Mouse (Mus musculus) adrenal gland, adult (tissue): ENCODE results near the gene Coq2.

Experiments
- DNase-seq, 2 experiments: peaks; one replicate each; pipeline ENCODE4 v3.0.0; 2022 to 2023; ENCODE audit warnings: low spot score in 1 of 2; ENCODE audit not compliant: inconsistent age in 2 of 2

Gene Coq2

DNA sequence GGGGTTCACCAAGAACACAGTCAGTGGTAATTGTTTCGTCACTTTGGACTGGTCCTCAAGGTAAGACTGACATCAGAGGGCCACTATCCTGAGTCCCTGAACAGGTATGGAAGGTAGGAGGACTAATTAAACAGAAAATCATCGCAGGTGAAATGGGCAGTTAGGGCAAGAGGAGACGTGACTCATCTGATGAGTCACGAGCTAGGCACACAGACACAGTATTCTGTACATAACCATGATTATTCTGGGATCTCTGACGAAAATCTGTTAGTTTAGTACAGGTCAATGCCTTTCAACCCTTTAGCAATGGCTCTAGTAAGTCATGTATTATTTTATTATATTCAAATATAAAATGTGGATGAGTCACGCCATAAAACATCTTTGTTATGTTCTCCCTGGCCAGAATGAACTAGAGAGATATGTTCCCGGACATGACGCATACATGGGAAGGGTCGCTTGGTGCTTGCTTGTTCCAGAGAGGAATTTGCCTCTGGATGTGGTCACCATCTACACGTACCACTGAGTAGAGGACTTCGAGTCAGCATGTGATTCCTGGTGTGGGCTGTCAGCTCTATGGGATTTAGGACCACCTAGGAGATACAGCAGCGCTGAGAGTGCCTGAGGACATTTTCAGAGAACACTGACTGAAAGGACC lies 52.3 kb downstream of the Coq2 start:
- no peak for DNase-seq

GRCm38 (mm10) chr5:100621876-100622508 lies 52.9 kb downstream of the Coq2 start:
- DNase-seq = no peak

GRCm38 (mm10) chr5:100620952-100621351 lies 54.0 kb downstream of the Coq2 start:
- DNase-seq = no peak

- DNase-seq = no peak
Observed at GRCm38 (mm10) chr5:100619586-100620275, 55.2 kb downstream of the Coq2 start.

DNA sequence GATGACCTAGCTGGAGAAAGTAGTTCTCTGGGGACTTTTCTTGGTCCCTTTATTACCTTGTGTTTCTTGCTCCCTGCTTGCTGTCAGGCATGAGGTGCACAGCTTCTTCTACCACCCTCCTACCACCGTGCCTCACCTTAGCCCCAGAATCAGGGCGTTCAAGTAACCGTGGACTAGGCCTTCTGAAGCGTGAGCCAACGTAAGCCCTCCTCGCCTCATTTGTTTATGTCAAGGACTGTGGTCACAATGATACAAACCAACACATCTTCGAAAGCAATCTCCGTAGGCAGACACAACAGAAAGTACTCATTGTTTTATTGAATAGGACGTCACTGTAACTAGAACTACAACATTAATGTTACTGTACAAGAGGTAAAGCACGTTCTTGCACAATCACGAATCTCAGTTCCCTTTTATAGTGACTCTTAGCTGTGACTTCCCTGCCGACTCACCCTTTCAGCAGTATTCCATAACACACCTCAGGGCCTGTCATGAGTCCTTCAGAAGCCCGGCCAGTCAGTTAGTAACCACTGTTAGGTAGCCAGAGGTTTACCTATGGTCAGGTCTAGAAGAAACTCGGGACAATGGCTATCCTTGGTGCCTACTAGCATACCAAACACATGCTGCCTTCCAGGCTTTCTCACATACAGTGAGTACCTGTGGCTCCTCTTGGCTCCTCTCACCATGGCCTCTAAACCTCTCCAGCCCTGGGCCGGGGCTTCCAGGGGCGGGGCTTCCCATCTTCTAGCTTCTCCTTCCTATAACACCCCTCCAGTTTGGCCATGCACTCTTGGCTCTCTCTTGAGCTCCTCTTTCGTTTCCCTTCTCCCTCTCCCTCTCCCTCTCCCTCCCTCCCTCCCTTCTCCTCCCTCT lies 60.8 kb downstream of the Coq2 start:
- DNase-seq = no peak

GRCm38 (mm10) chr5:100607868-100608267 lies 67.1 kb downstream of the Coq2 start:
- no peak for DNase-seq

- no peak for DNase-seq
Observed at GRCm38 (mm10) chr5:100607090-100607762, 67.7 kb downstream of the Coq2 start.

DNA sequence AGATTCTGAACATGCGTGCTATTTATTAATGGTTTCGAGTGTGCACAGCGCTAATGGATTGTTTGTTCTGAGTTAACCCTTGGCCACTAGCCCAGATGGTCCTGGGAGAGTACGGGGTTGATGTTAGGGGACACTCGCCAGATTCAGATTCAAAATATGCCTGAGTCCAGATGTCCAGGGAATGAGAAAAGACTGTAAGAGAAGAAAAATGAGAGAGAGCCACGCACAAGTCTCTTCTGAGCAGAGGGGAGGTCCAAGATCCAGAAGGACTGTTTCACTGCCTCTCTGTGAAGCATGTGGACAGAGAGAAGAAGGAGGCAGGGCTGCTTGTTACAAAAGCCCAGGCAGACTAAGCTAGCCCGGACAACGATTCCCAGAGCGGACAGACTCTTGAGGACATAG lies 69.1 kb downstream of the Coq2 start:
- peak; percentile 11 to 55 for DNase-seq
